Mouse (Mus musculus): ENCODE data around the gene Col17a1. TPM values are rescaled to one million over a fixed set of nuclear protein-coding genes. Genes with fewer than 3 reads are reported as not detected.

The Col17a1 gene
- total RNA-seq, 2 experiments from 2014 or later, result 0.62 to 0.83 TPM

DNA sequence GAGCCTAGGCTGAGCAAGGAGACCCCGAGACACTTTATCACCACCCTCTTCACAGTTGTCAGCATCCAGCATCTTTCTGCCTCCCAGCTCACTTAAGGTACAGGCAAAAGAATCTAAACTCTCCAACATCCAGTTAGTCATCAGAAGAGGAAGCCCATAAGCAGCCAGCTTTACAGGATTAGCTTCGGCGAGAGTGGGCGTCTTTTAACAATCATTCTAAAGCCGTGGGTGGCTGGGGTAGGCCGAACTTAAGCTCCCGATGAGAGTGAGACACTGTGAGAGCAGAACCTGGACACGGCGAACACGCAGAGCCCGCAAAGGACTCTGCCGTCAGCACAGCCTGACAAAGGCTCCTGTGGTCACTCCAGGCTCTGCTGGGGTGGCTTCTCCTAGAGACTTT is 13.2 kb downstream of the Col17a1 start:
- intact Hi-C loops (cut with DNase I), result loop anchor here (2.0 kb wide), 1 partner anchor 52 kb away; the partner anchor contains the start of gene Sfr1
- peak; percentile 56 to 89 for DNase-seq (ENCODE audit: low spot score in 2 of 2)

GRCm38 (mm10) chr19:47674419-47674818 is 17.5 kb downstream of the Col17a1 start:
- intact Hi-C loops (cut with DNase I), result loop anchor here (5.0 kb wide), 1 partner anchor 128 kb away; no protein-coding TSS in a partner anchor
- DNase-seq (ENCODE audit: low spot score in 2 of 2), result no peak

DNA sequence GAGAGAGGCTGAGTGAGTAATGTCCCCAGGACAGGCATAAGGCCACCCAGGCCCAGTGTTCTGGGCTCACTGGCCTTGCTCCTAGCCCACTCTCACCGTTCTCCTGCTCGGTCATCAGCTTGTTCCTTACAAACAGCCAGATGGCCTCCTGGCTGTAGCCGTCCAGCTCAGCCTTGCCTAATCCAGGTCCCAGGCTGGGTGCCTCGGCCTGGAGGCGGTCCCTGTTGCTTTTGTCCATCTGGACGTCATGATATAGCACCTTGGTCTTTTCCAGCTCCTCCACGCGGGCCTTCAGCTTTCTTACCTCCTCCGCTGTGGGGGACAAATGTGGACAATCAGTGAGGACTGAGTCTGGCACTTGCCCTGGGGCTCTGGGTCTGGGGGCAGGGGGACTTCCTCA is 23.5 kb downstream of the Col17a1 start:
- no peak for DNase-seq (ENCODE audit: low spot score in 2 of 2)
- intact Hi-C loops (cut with DNase I), result no loop called here

DNA sequence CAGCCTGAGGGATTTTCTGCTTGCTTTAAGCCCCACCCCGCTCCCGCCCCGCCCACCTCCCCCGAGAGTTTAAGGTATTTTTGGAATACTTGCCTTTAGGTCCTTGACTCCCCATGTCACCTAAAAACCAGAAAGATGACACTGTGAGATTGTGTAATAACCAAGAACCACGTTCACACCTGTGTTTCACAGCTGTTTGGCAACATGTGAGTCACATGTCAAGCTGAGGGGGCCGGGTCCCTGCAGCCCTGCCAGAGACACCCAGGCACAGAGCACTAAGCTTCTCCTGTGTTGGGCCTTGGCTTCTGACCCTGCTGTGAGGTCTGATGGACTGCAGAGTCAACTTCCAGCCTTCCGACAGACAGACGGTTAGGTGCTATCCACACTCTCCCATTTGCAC is 24.3 kb downstream of the Col17a1 start:
- DNase-seq (ENCODE audit: low spot score in 2 of 2), result no peak
- intact Hi-C loops (cut with DNase I), result no loop called here

GRCm38 (mm10) chr19:47659765-47660408 is 32.0 kb downstream of the Col17a1 start:
- DNase-seq (ENCODE audit: low spot score in 2 of 2), result no peak
- intact Hi-C loops (cut with DNase I), result loop anchor here (2.0 to 10.0 kb wide), 3 partner anchors 71 to 275 kb away; partner anchors contain the start of genes Cfap58 and Sfr1

DNA sequence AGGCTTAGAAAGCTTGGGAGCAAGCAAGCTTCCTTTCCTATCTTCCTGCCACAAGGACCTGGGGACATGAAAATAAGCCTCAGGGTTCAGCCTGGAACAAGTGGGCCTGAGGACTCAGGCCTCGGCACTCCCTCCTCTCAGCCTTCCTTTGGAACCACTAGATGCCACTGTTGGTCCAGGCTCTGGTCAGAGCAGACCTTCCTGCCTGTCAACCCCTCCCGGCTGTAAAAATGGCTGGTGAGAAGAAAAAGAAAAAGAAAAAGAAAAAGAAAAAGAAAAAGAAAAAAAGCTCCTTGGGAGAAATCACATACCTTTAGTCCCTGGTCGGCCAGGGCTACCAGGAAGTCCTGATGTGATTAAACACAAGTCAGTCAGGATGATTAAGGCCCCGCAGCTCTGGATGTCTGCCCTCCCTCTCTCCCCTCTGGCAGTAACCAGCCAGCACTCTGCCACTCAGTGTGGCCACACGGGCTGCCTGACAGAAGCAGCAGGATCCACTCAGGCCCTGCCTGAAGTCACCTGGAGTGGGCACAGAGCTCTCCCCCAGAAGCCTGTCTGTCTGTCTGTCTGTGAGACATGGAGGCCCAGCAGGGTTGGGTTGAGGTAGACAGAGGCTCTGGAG is 32.9 kb downstream of the Col17a1 start:
- intact Hi-C loops (cut with DNase I), result loop anchor here (2.0 to 10.0 kb wide), 3 partner anchors 72 to 276 kb away; partner anchors contain the start of genes Cfap58 and Sfr1
- DNase-seq (ENCODE audit: low spot score in 2 of 2), result peak; percentile 61 to 74

DNA sequence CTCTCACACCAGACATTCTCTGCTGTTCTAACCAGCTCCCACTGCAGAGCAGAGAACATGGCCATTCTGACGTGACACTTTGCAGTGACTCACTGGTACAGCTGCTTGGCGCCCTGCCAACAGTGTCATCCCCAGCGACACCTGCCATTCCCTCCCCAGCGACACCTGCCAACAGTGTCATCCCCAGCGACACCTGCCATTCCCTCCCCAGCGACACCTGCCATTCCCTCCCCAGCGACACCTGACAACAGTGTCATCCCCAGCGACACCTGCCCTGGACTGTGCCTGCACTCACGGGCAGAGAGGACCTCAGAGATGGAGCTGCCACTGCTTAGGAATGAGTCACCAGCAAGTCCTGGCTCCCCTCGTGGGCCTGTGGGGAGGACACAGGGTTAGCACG is 37.0 kb downstream of the Col17a1 start:
- no peak for DNase-seq (ENCODE audit: low spot score in 2 of 2)
- intact Hi-C loops (cut with DNase I), result loop anchor here (10.0 kb wide), 1 partner anchor 280 kb away; the partner anchor contains the start of gene Cfap58

DNA sequence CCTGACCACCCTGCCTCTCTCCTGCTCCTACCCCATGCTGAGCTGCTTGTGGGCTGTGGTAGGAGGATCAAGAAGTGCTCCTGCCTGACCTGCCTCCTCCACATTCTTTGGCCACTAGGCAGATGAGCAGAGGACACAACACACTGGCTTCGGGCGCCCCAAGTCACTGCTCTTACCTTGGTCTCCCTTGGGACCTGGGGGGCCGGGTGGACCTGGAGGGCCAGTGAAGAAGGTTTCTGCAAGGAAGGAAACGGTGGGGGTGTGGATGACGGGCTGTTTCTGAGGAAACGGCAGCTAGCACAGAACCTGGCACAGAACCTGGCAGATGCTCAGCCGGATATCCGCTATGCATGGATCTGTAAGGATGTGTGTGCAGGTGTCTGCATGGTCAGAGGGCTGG is 38.7 kb downstream of the Col17a1 start:
- no peak for DNase-seq (ENCODE audit: low spot score in 2 of 2)
- intact Hi-C loops (cut with DNase I), result loop anchor here (10.0 kb wide), 1 partner anchor 282 kb away; the partner anchor contains the start of gene Cfap58

GRCm38 (mm10) chr19:47652255-47652654 is 39.6 kb downstream of the Col17a1 start:
- intact Hi-C loops (cut with DNase I), result loop anchor here (10.0 kb wide), 1 partner anchor 283 kb away; the partner anchor contains the start of gene Cfap58
- DNase-seq (ENCODE audit: low spot score in 2 of 2), result no peak

DNA sequence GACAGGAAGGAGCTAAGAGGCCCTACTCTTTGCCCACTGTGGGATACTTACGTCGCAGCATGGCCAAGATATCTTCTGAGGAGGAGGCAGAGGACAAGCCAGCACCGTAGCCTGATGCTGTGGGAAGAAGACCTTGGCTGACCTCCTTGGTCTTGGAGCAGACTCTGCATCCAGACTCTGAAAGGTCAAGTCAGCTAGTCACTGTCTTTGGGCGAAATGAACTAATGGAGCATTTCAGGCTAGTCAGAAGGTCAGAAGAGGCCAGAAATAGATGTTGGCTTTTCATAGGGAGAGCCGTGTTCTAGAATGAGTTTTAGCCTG is 40.8 kb downstream of the Col17a1 start:
- DNase-seq (ENCODE audit: low spot score in 2 of 2), result no peak
- intact Hi-C loops (cut with DNase I), result loop anchor here (10.0 kb wide), 1 partner anchor 284 kb away; the partner anchor contains the start of gene Cfap58

DNA sequence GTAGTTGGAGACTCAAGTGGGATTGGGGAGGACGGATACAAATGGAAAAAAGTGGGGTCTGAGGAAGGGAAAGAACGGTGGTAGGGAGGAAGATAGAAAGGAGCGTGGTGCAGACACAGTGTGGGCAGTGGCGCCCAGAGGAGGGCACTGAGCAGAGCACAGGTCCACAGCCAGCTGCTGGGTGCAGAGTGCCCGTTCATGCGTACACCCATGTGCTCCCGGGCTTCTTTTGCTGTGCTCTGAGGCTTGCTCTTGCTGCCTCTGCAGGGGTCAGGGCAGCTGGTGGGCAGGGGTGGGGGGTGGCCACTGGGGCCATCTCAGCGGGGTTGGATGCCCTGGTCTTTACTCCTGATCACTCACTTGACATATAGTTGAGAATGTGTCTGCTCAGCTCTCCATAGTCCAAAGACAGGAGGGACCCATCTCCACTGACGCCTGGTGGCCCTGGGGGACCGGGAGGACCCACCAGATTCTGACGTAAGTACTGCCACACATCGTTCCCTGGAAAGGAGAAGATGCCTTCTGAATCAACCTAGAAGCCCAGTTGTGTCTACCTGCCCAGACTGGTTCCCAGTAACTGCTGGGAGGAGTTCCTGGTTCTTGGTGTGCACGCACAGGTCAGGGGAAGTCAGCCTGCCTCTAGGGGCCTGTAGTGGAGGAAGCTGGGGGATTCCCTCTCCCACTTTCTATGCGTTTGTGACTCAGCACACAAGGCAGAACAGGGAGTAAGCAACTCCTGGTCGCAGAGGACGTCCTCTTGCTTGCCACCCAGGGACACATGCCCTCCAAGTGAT is 41.3 kb downstream of the Col17a1 start:
- intact Hi-C loops (cut with DNase I), result loop anchor here (10.0 kb wide), 1 partner anchor 284 kb away; the partner anchor contains the start of gene Cfap58

DNA sequence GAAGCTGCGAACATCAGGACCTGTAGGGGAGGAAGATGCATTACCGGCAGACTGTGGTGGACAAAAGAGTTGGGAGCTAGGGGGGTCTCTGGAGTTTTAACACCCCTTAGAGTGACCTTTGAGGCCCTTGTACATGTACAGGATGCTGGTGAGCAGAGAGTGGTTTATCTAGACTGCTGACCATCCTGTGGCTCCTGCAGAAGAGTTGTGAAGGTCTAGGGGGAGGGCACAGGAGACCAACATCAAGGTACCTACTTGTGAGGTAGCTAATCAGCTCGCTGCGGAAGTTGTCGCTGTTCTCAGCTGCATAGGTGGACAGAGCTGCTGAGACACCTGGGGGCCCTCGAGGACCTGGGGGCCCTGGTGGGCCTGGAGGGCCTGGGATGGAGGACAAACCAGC is 42.8 kb downstream of the Col17a1 start:
- intact Hi-C loops (cut with DNase I), result no loop called here
- no peak for DNase-seq (ENCODE audit: low spot score in 2 of 2)

More for the DNA sequence above, 41.3 kb downstream of the Col17a1 start:
- no peak for DNase-seq (ENCODE audit: low spot score in 2 of 2)

GRCm38 (mm10) chr19:47646508-47647120 is 45.3 kb downstream of the Col17a1 start:
- DNase-seq (ENCODE audit: low spot score in 2 of 2), result no peak
- intact Hi-C loops (cut with DNase I), result no loop called here

GRCm38 (mm10) chr19:47645583-47645982 is 46.3 kb downstream of the Col17a1 start:
- no peak for DNase-seq (ENCODE audit: low spot score in 2 of 2)
- intact Hi-C loops (cut with DNase I), result no loop called here

DNA sequence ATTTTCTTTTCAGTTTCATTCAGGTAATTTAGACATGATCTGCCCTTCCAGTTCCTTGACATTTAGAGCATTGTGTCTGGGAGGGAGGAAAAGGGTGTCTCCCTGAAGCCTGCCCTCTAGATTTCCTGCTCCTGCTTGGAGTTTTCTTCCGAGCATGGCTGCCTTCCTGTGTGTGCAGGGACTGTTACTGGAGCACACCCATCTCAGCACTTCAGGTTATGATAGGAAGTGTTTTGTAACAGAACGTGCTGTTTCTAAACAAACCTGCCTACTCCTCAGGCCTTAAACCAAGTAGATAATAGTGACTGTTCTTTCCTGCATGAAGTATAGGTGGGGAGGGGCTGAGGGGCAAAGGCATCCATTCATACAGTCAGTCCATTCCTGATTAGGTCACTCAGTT is 48.0 kb downstream of the Col17a1 start:
- no peak for DNase-seq (ENCODE audit: low spot score in 2 of 2)
- intact Hi-C loops (cut with DNase I), result no loop called here

DNA sequence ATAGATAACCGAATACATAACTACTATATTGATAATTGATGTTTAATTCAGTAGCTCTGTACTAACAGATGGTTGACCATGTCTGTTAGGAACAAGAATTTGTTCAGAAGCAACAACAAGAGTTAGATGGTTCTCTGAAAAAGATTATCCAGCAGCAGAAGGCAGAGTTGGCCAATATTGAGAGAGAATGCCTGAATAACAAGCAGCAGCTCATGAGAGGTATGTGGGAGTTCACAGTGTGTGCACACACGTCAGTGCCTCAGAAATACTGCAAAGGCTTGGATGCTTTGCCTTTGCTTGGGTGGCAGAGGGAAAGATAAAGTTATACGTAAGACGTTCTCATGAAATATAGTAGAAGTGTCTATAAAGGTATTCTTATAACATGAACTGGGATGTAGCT is 56.5 kb downstream of the Col17a1 start:
- peak in 1 of 2 experiments; percentile 34 for DNase-seq (ENCODE audit: low spot score in 2 of 2)
- intact Hi-C loops (cut with DNase I), result no loop called here

DNA sequence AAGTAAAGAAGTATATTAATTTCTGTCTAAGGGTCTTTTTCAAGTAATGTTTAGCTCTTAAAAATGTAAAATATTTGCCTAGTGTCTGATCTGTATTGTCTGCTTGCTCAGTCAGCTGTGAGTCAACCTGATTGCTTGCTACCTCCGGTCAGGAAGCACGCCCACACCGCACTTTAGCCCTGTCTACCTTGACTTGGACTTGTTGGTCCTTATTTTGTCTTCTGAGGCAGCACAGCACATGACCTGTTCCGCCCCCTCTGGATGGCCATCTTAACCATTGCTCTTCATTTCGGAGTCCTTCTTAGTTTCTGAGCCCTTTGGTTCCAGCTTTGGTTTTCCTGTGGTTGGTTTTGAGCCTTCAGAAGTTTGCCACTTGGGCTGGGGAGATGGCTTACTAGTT is 60.1 kb downstream of the Col17a1 start:
- no peak for DNase-seq (ENCODE audit: low spot score in 2 of 2)
- intact Hi-C loops (cut with DNase I), result no loop called here

GRCm38 (mm10) chr19:47630381-47630780 is 61.5 kb downstream of the Col17a1 start:
- no peak for DNase-seq (ENCODE audit: low spot score in 2 of 2)
- intact Hi-C loops (cut with DNase I), result no loop called here

GRCm38 (mm10) chr19:47629068-47629467 is 62.8 kb downstream of the Col17a1 start:
- no peak for DNase-seq (ENCODE audit: low spot score in 2 of 2)
- intact Hi-C loops (cut with DNase I), result loop anchor here (5.0 kb wide), 1 partner anchor 122 kb away; no protein-coding TSS in a partner anchor

DNA sequence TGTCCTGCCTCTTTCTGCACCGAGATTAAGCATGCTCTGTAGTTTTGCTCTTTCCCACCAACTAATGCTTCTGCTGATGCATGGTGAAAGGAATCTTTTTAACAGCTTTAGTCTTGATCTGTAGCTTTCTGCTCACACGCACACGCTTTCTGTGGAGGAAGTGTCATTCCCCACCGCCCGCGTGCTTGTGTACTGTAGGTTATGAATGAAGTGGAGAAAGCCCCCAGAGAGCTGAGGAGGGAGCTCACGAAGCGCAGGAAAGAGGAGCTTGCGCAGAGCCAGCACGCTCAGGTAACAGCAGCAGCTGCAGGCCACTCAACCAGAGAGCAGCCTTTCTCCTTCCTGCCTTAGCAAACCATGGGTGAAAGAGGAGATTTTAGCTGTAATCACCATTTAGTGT is 64.4 kb downstream of the Col17a1 start:
- intact Hi-C loops (cut with DNase I), result loop anchor here (5.0 kb wide), 1 partner anchor 120 kb away; no protein-coding TSS in a partner anchor
- DNase-seq (ENCODE audit: low spot score in 2 of 2), result peak in 1 of 2 experiments; percentile 65
